Mouse (Mus musculus) C2C12 (cell line): ENCODE measurements around the gene Elovl5.

Experiments used
- CEBPB ChIP-seq: IDR thresholded peaks from one replicate; pipeline ENCODE4 v1.6.1; 2011; ENCODE audit warnings: low read depth, mild to moderate bottlenecking, control low read depth, moderate library complexity
- CTCF ChIP-seq: IDR thresholded peaks from one replicate; pipeline ENCODE4 v1.5.1; 2011; ENCODE audit not compliant: control insufficient read depth, insufficient read depth, insufficient read length
- MAX ChIP-seq: IDR thresholded peaks from one replicate; pipeline ENCODE4 v1.6.1; 2011; ENCODE audit warnings: mild to moderate bottlenecking, control low read depth
- MYOG ChIP-seq: IDR thresholded peaks from one replicate; pipeline ENCODE4 v1.6.1; 2011; ENCODE audit not compliant: control insufficient read depth, insufficient read length; ENCODE audit errors: extremely low read depth

GRCm38 (mm10) chr9:77945792-77946666, 28.9 kb downstream of the Elovl5 start:
- TF ChIP-seq CTCF (no peak), MYOG (no peak), CEBPB (no peak), MAX (no peak)
